Mouse (Mus musculus) forebrain, embryonic 10.5 days (tissue): Measurements from ENCODE around the gene Mfsd12. TPM values are rescaled to one million over a fixed set of nuclear protein-coding genes. Genes with fewer than 3 reads are reported as not detected.

Experiments
- DNase-seq: peaks from one replicate; pipeline ENCODE4 v3.0.0-alpha.2; 2017; ENCODE audit warnings: low spot score; ENCODE audit errors: extremely low spot score
- H3K27ac ChIP-seq: fragments of 300-500 bp; sonication (generic); 2 replicates; pipeline ENCODE4 v1.5.1; 2016; ENCODE audit warnings: mild to moderate bottlenecking
- H3K27me3 ChIP-seq: fragments of 300-500 bp; sonication (generic); 2 replicates; pipeline ENCODE4 v1.6.1; 2016; ENCODE audit warnings: mild to moderate bottlenecking; ENCODE audit not compliant: poor library complexity, severe bottlenecking
- H3K36me3 ChIP-seq: fragments of 300-500 bp; sonication (generic); replicated peaks from 2 replicates; pipeline ENCODE4 v1.6.1; 2016; ENCODE audit warnings: mild to moderate bottlenecking, moderate library complexity
- H3K4me1 ChIP-seq: fragments of 300-500 bp; sonication (generic); 2 replicates; pipeline ENCODE4 v1.6.1; 2016
- H3K4me3 ChIP-seq: fragments of 300-500 bp; sonication (generic); 2 replicates; pipeline ENCODE4 v1.5.1; 2016; ENCODE audit warnings: mild to moderate bottlenecking, moderate library complexity
- H3K9me3 ChIP-seq: fragments of 300-500 bp; sonication (generic); 2 replicates; pipeline ENCODE4 v1.6.1; 2016; ENCODE audit warnings: mild to moderate bottlenecking, moderate library complexity
- WGBS: fragments of 180-500 bp; shearing (Covaris S2); methylation state at CpG from one replicate; pipeline ENCODE4 v1.1.7; 2016; 5-methylcytosine and 5-hydroxymethylcytosine counted together
- polyA plus RNA-seq: library from polyadenylated mRNA; unstranded; fragments of >200 nt; fragmentation: Nextera tagmentation; extraction: Ambion mirVana; gene quantifications from 2 replicates; pipeline ENCODE4 v1.2.1, GENCODE M21; 2016

Mfsd12 gene
- polyA plus RNA-seq: 6.7 and 7.5 TPM in 2 replicates

GRCm38 (mm10) chr10:81356991-81357844 lies at the start of gene Mfsd12:
Gene Mfsd12 (plus strand): TSS chr10:81357491.
- WGBS: 2% methylated on average over 78 of the region's 79 CpGs
- Histone ChIP-seq H3K36me3 (peaks cover 14% of the 10 kb centered on the region), H3K4me3 (peak within 1 kb of the TSS; percentile 86), H3K4me1 (peaks cover 69% of the 10 kb centered on the region), H3K9me3 (no peaks in the 10 kb centered on the region), H3K27me3 (peaks cover 48% of the 10 kb centered on the region), H3K27ac (peak within 1 kb of the TSS; percentile 84)
- DNase-seq: peak; percentile 83

GRCm38 (mm10) chr10:81309571-81309970 lies 47.7 kb upstream of the Mfsd12 start:
- H3K9me3 ChIP-seq: no peaks in the 10 kb centered on the region
- H3K27me3 ChIP-seq: no peaks in the 10 kb centered on the region
- no peak overlapping the region for H3K4me3 ChIP-seq
- H3K4me1 ChIP-seq: peaks cover 8% of the 10 kb centered on the region
- WGBS: 97% methylated on average over 5 of the region's 5 CpGs
- H3K36me3 ChIP-seq: peaks cover 98% of the 10 kb centered on the region
- no peak for DNase-seq
- H3K27ac ChIP-seq: no peak overlapping the region

- Histone ChIP-seq H3K9me3 (no peaks in the 10 kb centered on the region), H3K27me3 (0 out of 2 replicates have a peak, but pooled peaks cover 8% of the 10 kb centered on the region), H3K36me3 (peaks cover 99% of the 10 kb centered on the region), H3K4me3 (no peak overlapping the region), H3K4me1 (peaks cover 36% of the 10 kb centered on the region), H3K27ac (no peak overlapping the region)
- 92% methylated on average over 13 of the region's 13 CpGs for WGBS
- no peak for DNase-seq
Measured at GRCm38 (mm10) chr10:81313581-81313980, 43.7 kb upstream of the Mfsd12 start.

GRCm38 (mm10) chr10:81314201-81314600 lies 43.1 kb upstream of the Mfsd12 start:
- no peak for DNase-seq
- H3K36me3 ChIP-seq: peaks cover 96% of the 10 kb centered on the region
- H3K4me1 ChIP-seq: peaks cover 42% of the 10 kb centered on the region
- H3K4me3 ChIP-seq: no peak overlapping the region
- WGBS: 82% methylated on average over 7 of the region's 7 CpGs
- H3K27me3 ChIP-seq: 0 out of 2 replicates have a peak, but pooled peaks cover 8% of the 10 kb centered on the region
- no peaks in the 10 kb centered on the region for H3K9me3 ChIP-seq
- H3K27ac ChIP-seq: no peak overlapping the region

- WGBS: 93% methylated on average over 16 of the region's 16 CpGs
- Histone ChIP-seq H3K36me3 (peaks cover 82% of the 10 kb centered on the region), H3K27me3 (0 out of 2 replicates have a peak, but pooled peaks cover 8% of the 10 kb centered on the region), H3K27ac (no peak overlapping the region), H3K4me3 (no peak overlapping the region), H3K4me1 (peaks cover 50% of the 10 kb centered on the region), H3K9me3 (no peaks in the 10 kb centered on the region)
- no peak for DNase-seq
Measured at GRCm38 (mm10) chr10:81315587-81315986, 41.7 kb upstream of the Mfsd12 start.

- Histone ChIP-seq H3K36me3 (peaks cover 73% of the 10 kb centered on the region), H3K9me3 (no peaks in the 10 kb centered on the region), H3K4me3 (peak overlapping the region; percentile 33), H3K27ac (peak overlapping the region; percentile 73), H3K4me1 (peaks cover 50% of the 10 kb centered on the region), H3K27me3 (0 out of 2 replicates have a peak, but pooled peaks cover 8% of the 10 kb centered on the region)
- WGBS: 35% methylated on average over 16 of the region's 16 CpGs
- no peak for DNase-seq
Measured at GRCm38 (mm10) chr10:81316338-81317060, 40.8 kb upstream of the Mfsd12 start.

- DNase-seq: no peak
- H3K27me3 ChIP-seq: 0 out of 2 replicates have a peak, but pooled peaks cover 8% of the 10 kb centered on the region
- H3K36me3 ChIP-seq: peaks cover 68% of the 10 kb centered on the region
- H3K9me3 ChIP-seq: no peaks in the 10 kb centered on the region
- peaks cover 58% of the 10 kb centered on the region for H3K4me1 ChIP-seq
- peak overlapping the region; percentile 33 for H3K4me3 ChIP-seq
- peak overlapping the region; percentile 73 for H3K27ac ChIP-seq
- 9% methylated on average over 20 of the region's 20 CpGs for WGBS
Measured at GRCm38 (mm10) chr10:81317273-81317672, 40.0 kb upstream of the Mfsd12 start.

- Histone ChIP-seq H3K4me3 (peak overlapping the region; percentile 96), H3K4me1 (peaks cover 64% of the 10 kb centered on the region), H3K27ac (peak overlapping the region; percentile 97), H3K9me3 (no peaks in the 10 kb centered on the region), H3K36me3 (peaks cover 68% of the 10 kb centered on the region), H3K27me3 (0 out of 2 replicates have a peak, but pooled peaks cover 8% of the 10 kb centered on the region)
- WGBS: 92% methylated on average over 13 of the region's 13 CpGs
- no peak for DNase-seq
Measured at GRCm38 (mm10) chr10:81318589-81319329, 38.5 kb upstream of the Mfsd12 start.

- no peaks in the 10 kb centered on the region for H3K9me3 ChIP-seq
- no peak for DNase-seq
- 0 out of 2 replicates have a peak, but pooled peaks cover 8% of the 10 kb centered on the region for H3K27me3 ChIP-seq
- H3K36me3 ChIP-seq: peaks cover 68% of the 10 kb centered on the region
- peak overlapping the region; percentile 97 for H3K27ac ChIP-seq
- H3K4me3 ChIP-seq: peak overlapping the region; percentile 96
- H3K4me1 ChIP-seq: peaks cover 65% of the 10 kb centered on the region
- 46% methylated on average over 8 of the region's 8 CpGs for WGBS
Measured at GRCm38 (mm10) chr10:81319330-81319699, 38.0 kb upstream of the Mfsd12 start.

- peaks cover 65% of the 10 kb centered on the region for H3K4me1 ChIP-seq
- H3K27me3 ChIP-seq: 0 out of 2 replicates have a peak, but pooled peaks cover 8% of the 10 kb centered on the region
- peak overlapping the region; percentile 96 for H3K4me3 ChIP-seq
- peak overlapping the region; percentile 97 for H3K27ac ChIP-seq
- H3K9me3 ChIP-seq: no peaks in the 10 kb centered on the region
- DNase-seq: peak; percentile 98
- 3% methylated on average over 38 of the region's 38 CpGs for WGBS
- H3K36me3 ChIP-seq: peaks cover 68% of the 10 kb centered on the region
Measured at GRCm38 (mm10) chr10:81319741-81320549, 37.3 kb upstream of the Mfsd12 start.

- WGBS: 0% methylated on average over 68 of the region's 68 CpGs
- peak; percentile 100 for DNase-seq
- H3K27me3 ChIP-seq: 0 out of 2 replicates have a peak, but pooled peaks cover 8% of the 10 kb centered on the region
- peaks cover 68% of the 10 kb centered on the region for H3K36me3 ChIP-seq
- peak within 1 kb of the TSS; percentile 96 for H3K4me3 ChIP-seq
- H3K9me3 ChIP-seq: no peaks in the 10 kb centered on the region
- H3K4me1 ChIP-seq: peaks cover 59% of the 10 kb centered on the region
- H3K27ac ChIP-seq: peak within 1 kb of the TSS; percentile 97
Measured at GRCm38 (mm10) chr10:81320550-81321347, 36.5 kb upstream of the Mfsd12 start, which contains the start of gene Cactin. Gene Cactin (plus strand): TSS chr10:81321103.
